Mouse (Mus musculus) hindbrain, embryonic 13.5 days (tissue): ENCODE measurements around the gene Gm17689. TPM values are rescaled to one million over a fixed set of nuclear protein-coding genes. Genes with fewer than 3 reads are reported as not detected.

Source experiments
- ATAC-seq: fragments of 200-750 bp; cut with Nextera tagmentation; 2 replicates; pipeline ENCODE4 v1.8.0; 2017; ENCODE audit warnings: moderate TSS enrichment; ENCODE audit not compliant: low FRiP score
- H3K27ac ChIP-seq: fragments of 300-500 bp; sonication (generic); 2 replicates; pipeline ENCODE4 v1.5.1; 2015; ENCODE audit warnings: inconsistent platforms, mild to moderate bottlenecking, moderate library complexity
- H3K27me3 ChIP-seq: fragments of 300-500 bp; sonication (generic); 2 replicates; pipeline ENCODE4 v1.6.1; 2015; ENCODE audit warnings: mild to moderate bottlenecking, inconsistent platforms
- H3K36me3 ChIP-seq: fragments of 300-500 bp; sonication (generic); 2 replicates; pipeline ENCODE4 v1.6.1; 2015; ENCODE audit warnings: mild to moderate bottlenecking, inconsistent platforms
- H3K4me1 ChIP-seq: fragments of 300-500 bp; sonication (generic); replicated peaks from 2 replicates; pipeline ENCODE4 v1.6.1; 2015; ENCODE audit warnings: inconsistent platforms
- H3K4me2 ChIP-seq: fragments of 300-500 bp; sonication (generic); 2 replicates; pipeline ENCODE4 v1.6.1; 2015; ENCODE audit warnings: inconsistent platforms, mild to moderate bottlenecking, moderate library complexity
- H3K4me3 ChIP-seq: fragments of 300-500 bp; sonication (generic); 2 replicates; pipeline ENCODE4 v1.5.1; 2015; ENCODE audit warnings: mild to moderate bottlenecking, inconsistent platforms
- H3K9ac ChIP-seq: fragments of 300-500 bp; sonication (generic); 2 replicates; pipeline ENCODE4 v1.6.1; 2015; ENCODE audit warnings: mild to moderate bottlenecking, inconsistent platforms
- H3K9me3 ChIP-seq: fragments of 300-500 bp; sonication (generic); 2 replicates; pipeline ENCODE4 v1.6.1; 2016; ENCODE audit warnings: inconsistent platforms
- whole genome bisulfite sequencing: fragments of 180-500 bp; shearing (Covaris S2); methylation state at CpG from one replicate; pipeline ENCODE4 v1.1.7; 2015; 5-methylcytosine and 5-hydroxymethylcytosine counted together
- polyA plus RNA-seq: library from polyadenylated mRNA; unstranded; fragments of >200 nt; fragmentation: Nextera tagmentation; extraction: Ambion mirVana; gene quantifications from 2 replicates; pipeline ENCODE4 v1.2.1, GENCODE M21; 2015

The Gm17689 gene
- polyA plus RNA-seq, result not detected in 2 replicates

GRCm38 (mm10) chr9:36582535-36582934 is at the start of gene Gm17689:
TSS of gene Gm17689 (minus strand) at chr9:36582635.
- no peaks in the 10 kb centered on the region for H3K27me3 ChIP-seq
- ATAC-seq, result no peak
- 66% methylated on average over 1 of the region's 1 CpGs for WGBS
- no peak within 1 kb of the TSS for H3K4me2 ChIP-seq
- peaks cover 7% of the 10 kb centered on the region; the same call in 1 of the 2 replicates for H3K9me3 ChIP-seq
- H3K4me1 ChIP-seq, result no peaks in the 10 kb centered on the region
- H3K27ac ChIP-seq, result no peak within 1 kb of the TSS
- H3K9ac ChIP-seq, result no peak within 1 kb of the TSS
- H3K36me3 ChIP-seq, result no peaks in the 10 kb centered on the region
- H3K4me3 ChIP-seq, result no peak within 1 kb of the TSS

DNA sequence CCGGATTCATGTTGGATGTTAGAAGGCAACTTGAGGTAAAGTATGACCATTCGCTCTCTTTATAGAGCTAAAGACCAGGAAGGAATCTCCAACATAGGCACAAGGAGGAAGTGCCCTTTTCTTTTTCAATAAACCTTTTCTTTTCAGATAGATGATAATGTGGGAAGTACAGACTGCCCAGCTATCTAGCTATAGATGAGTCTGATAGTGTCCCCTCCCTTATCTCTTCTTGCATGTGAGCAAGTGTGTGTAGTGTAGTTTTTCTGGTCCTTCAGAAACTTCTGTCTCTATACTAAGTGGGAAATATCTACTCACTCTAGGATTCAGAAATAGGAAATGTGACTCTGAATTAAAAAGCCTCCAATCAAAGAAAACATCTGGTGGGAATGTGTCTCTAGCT is 40.6 kb downstream of the Gm17689 start, which contains the start of gene Gm5615:
Gene Gm5615, minus strand, starts transcription at position 101 of the 400 bp plus-strand sequence.
- Histone ChIP-seq H3K27ac (no peak within 1 kb of the TSS), H3K4me1 (no peaks in the 10 kb centered on the region), H3K27me3 (no peaks in the 10 kb centered on the region), H3K4me2 (no peak within 1 kb of the TSS), H3K4me3 (no peak within 1 kb of the TSS), H3K9me3 (0 out of 2 replicates have a peak, but pooled peaks cover 3% of the 10 kb centered on the region), H3K9ac (no peak within 1 kb of the TSS), H3K36me3 (no peaks in the 10 kb centered on the region)
- WGBS, result 91% methylated on average over 2 of the region's 2 CpGs
- no peak for ATAC-seq

Other genes with a start within 250 kb of the Gm17689 start
- not detected in 2 replicates for gene Gm7257, start 150.8 kb downstream of the Gm17689 start, polyA plus RNA-seq
- not detected in 2 replicates for gene Gm9513, start 107.0 kb downstream of the Gm17689 start, polyA plus RNA-seq
- gene Gm5615, start 40.7 kb downstream of the Gm17689 start, polyA plus RNA-seq, result not detected in 2 replicates
- not detected in 2 replicates for gene A630095E13Rik, start 60.7 kb upstream of the Gm17689 start, polyA plus RNA-seq
- gene Acrv1, start 110.6 kb upstream of the Gm17689 start, polyA plus RNA-seq, result not detected in 2 replicates
- 10.0 and 11.3 TPM in 2 replicates for gene Chek1, start 144.4 kb upstream of the Gm17689 start, polyA plus RNA-seq
- 109 and 110 TPM in 2 replicates for gene Stt3a, start 185.0 kb upstream of the Gm17689 start, polyA plus RNA-seq
- gene Ei24, start 214.8 kb upstream of the Gm17689 start, polyA plus RNA-seq, result 113 and 122 TPM in 2 replicates
- gene Fez1, start 239.2 kb upstream of the Gm17689 start, polyA plus RNA-seq, result 612 and 624 TPM in 2 replicates